Mouse (Mus musculus): ENCODE data around the gene Glrp1.

- TF ChIP-seq POLR2A (IDR thresholded peaks at IDR 0.05; ENCODE audit: borderline replicate concordance, low read depth, low read length): no peak
- TF ChIP-seq CTCF (IDR thresholded peaks at IDR 0.05; ENCODE audit: low read depth, low read length): no peak
Measured at GRCm38 (mm10) chr1:88455761-88456160, 54.1 kb downstream of the Glrp1 start.

Data from bone marrow macrophage, adult 2 months (primary cell).